Mouse (Mus musculus) myocyte (in vitro differentiated cells): Measurements from ENCODE around the gene Gm32742.

Source experiments
- CEBPB ChIP-seq: IDR thresholded peaks from 2 replicates; pipeline ENCODE4 v1.6.1; 2011; ENCODE audit warnings: mild to moderate bottlenecking, moderate library complexity; ENCODE audit not compliant: poor library complexity, insufficient read depth, severe bottlenecking
- E2F4 ChIP-seq: IDR thresholded peaks from one replicate; pipeline ENCODE4 v1.6.1; 2011; ENCODE audit warnings: mild to moderate bottlenecking, control low read depth, moderate library complexity; ENCODE audit not compliant: insufficient read depth
- MAX ChIP-seq: IDR thresholded peaks from one replicate; pipeline ENCODE4 v1.6.1; 2011; ENCODE audit warnings: low read depth, mild to moderate bottlenecking, control low read depth
- MYOD1 ChIP-seq, 3 experiments: IDR thresholded peaks; one replicate each; pipeline ENCODE4 v1.6.1; 2011; ENCODE audit warnings: control low read depth in 2 of 3, low read depth in 2 of 3, mild to moderate bottlenecking in 2 of 3, moderate library complexity in 1 of 3; ENCODE audit not compliant: insufficient read length in 2 of 3, control insufficient read depth in 1 of 3
- MYOG ChIP-seq, 3 experiments: IDR thresholded peaks; one replicate each; pipeline ENCODE4 v1.6.1; 2011; ENCODE audit warnings: control low read depth in 2 of 3, low read depth in 2 of 3, mild to moderate bottlenecking in 2 of 3; ENCODE audit not compliant: insufficient read length in 2 of 3, control insufficient read depth in 1 of 3, insufficient read depth in 1 of 3
- POLR2A ChIP-seq: IDR thresholded peaks from one replicate; pipeline ENCODE4 v1.6.1; 2011; ENCODE audit warnings: low read depth, mild to moderate bottlenecking, control low read depth, moderate library complexity; ENCODE audit not compliant: insufficient read length
- POLR2AphosphoS2 ChIP-seq: IDR thresholded peaks from one replicate; pipeline ENCODE4 v1.6.1; 2011; ENCODE audit warnings: low read depth, control low read depth; ENCODE audit not compliant: insufficient read length
- REST ChIP-seq: IDR thresholded peaks from one replicate; pipeline ENCODE4 v1.6.1; 2011; ENCODE audit warnings: mild to moderate bottlenecking, control low read depth, moderate library complexity; ENCODE audit not compliant: insufficient read depth, insufficient read length
- SRF ChIP-seq: IDR thresholded peaks from one replicate; pipeline ENCODE4 v1.6.1; 2011; ENCODE audit warnings: low read depth; ENCODE audit not compliant: control insufficient read depth, insufficient read length
- TCF12 ChIP-seq: IDR thresholded peaks from one replicate; pipeline ENCODE4 v1.6.1; 2011; ENCODE audit warnings: mild to moderate bottlenecking, control low read depth; ENCODE audit not compliant: poor library complexity, insufficient read depth, severe bottlenecking
- TCF3 ChIP-seq: IDR thresholded peaks from one replicate; pipeline ENCODE4 v1.6.1; 2011; ENCODE audit warnings: low read depth, control low read depth; ENCODE audit not compliant: insufficient read length
- USF1 ChIP-seq: IDR thresholded peaks from one replicate; pipeline ENCODE4 v1.6.1; 2011; ENCODE audit warnings: low read depth, mild to moderate bottlenecking, control low read depth, moderate library complexity

DNA sequence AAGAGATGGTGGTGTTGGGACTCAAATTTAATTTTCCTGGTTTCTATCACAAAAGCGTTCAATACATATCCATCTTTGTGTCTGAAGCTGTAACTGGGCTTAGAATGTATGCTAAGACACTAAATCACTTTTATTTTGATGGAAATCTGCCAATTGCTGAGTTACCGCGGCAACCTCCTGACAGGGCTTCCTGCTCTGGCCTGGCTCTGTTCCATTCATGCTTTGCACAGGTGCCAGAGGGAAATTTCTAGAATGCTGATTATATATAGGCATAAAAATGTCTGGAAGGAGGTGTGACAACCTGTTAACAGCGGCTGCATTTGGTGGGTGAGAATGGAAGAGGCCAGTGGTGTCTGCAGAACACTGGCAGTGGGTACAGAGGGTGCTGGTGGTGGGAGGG lies 18.8 kb downstream of the Gm32742 start:
- TF ChIP-seq E2F4 = no peak
- no peak for TF ChIP-seq MYOD1 (IDR thresholded peaks at IDR 0.05; ENCODE audit: control insufficient read depth in 1 of 3, insufficient read length in 2 of 3, low read depth in 2 of 3)
- no peak for TF ChIP-seq TCF3
- no peak for TF ChIP-seq TCF12
- TF ChIP-seq POLR2A = no peak
- TF ChIP-seq USF1 = no peak
- TF ChIP-seq MYOG (IDR thresholded peaks at IDR 0.05; ENCODE audit: control insufficient read depth in 1 of 3, insufficient read depth in 1 of 3, insufficient read length in 2 of 3, low read depth in 2 of 3) = no peak
- TF ChIP-seq CEBPB = no peak
- TF ChIP-seq MAX = no peak
- TF ChIP-seq SRF = no peak
- TF ChIP-seq POLR2AphosphoS2 = no peak
- TF ChIP-seq REST = no peak
